Mouse (Mus musculus) erythroblast, embryonic 14.5 days (primary cell): ENCODE measurements around the gene Ces1f.

Experiments used
- GATA1 ChIP-seq: IDR thresholded peaks from 2 replicates; pipeline ENCODE4 v1.6.1; 2012; ENCODE audit warnings: low read length, inconsistent platforms, mixed read lengths
- TAL1 ChIP-seq: IDR thresholded peaks from 3 replicates; pipeline ENCODE4 v1.6.1; 2012; ENCODE audit warnings: low read length, inconsistent platforms, mixed read lengths

DNA sequence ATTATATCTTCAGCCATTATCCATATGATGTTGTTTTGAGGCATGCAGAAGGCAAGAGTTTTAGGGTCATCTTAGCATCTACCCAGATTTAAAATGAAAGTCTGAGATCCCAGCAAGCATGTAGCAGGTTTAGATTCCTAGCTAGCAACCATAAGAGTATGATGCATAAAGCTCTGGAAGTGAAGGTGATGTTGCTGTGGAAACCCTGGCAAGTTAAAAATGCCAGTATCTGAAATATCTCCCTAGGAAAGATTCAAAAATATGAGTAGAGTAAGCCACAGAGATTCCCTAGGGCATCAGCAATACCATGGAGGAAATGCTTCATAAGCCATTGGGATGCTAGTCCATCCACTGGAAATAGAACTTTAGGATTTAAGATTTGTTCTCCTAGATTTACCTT is 39.7 kb downstream of the Ces1f start:
- TF ChIP-seq TAL1 (no peak), GATA1 (no peak)
